Mouse (Mus musculus): Measurements from ENCODE around the gene Uhrf1bp1l. TPM values are rescaled to one million over a fixed set of nuclear protein-coding genes. Genes with fewer than 3 reads are reported as not detected.

The Uhrf1bp1l gene
- polyA plus RNA-seq, 1 experiment from 2014 or later: 39.2 TPM

GRCm38 (mm10) chr10:89720252-89720651, 24.5 kb upstream of the Uhrf1bp1l start:
- H3K4me2 ChIP-seq (ENCODE audit: low read depth, low read length, severe bottlenecking): no peak overlapping the region
- no peak for ATAC-seq (replicated peaks; ENCODE audit: low FRiP score)
- H3K9me3 ChIP-seq (ENCODE audit: control insufficient read depth, low read length): no peaks in the 10 kb centered on the region
- no peak for DNase-seq (ENCODE audit: low spot score)
- no peak overlapping the region for H3K27ac ChIP-seq (ENCODE audit: low read depth, low read length)
- H3K4me1 ChIP-seq (replicated peaks; ENCODE audit: control insufficient read depth, insufficient read depth, low read length): no peaks in the 10 kb centered on the region
- no peaks in the 10 kb centered on the region for H3K27me3 ChIP-seq (ENCODE audit: control insufficient read depth, insufficient read depth, low read length)
- H3K9ac ChIP-seq (ENCODE audit: low read length): no peak overlapping the region
- H3K36me3 ChIP-seq (ENCODE audit: control insufficient read depth, insufficient read depth, low read length): no peaks in the 10 kb centered on the region; the same call in 1 of the 2 replicates
- H3K4me3 ChIP-seq (ENCODE audit: low read depth, low read length): no peak overlapping the region

- H3K27me3 ChIP-seq (ENCODE audit: control insufficient read depth, insufficient read depth, low read length): no peaks in the 10 kb centered on the region
- no peak for DNase-seq (ENCODE audit: low spot score)
- no peaks in the 10 kb centered on the region for H3K9me3 ChIP-seq (ENCODE audit: control insufficient read depth, low read length)
- no peak overlapping the region for H3K4me2 ChIP-seq (ENCODE audit: low read depth, low read length, severe bottlenecking)
- no peaks in the 10 kb centered on the region; the same call in 1 of the 2 replicates for H3K36me3 ChIP-seq (ENCODE audit: control insufficient read depth, insufficient read depth, low read length)
- no peak overlapping the region for H3K4me3 ChIP-seq (ENCODE audit: low read depth, low read length)
- ATAC-seq (replicated peaks; ENCODE audit: low FRiP score): no peak
- WGBS: 93% methylated on average over 3 of the region's 3 CpGs
- no peaks in the 10 kb centered on the region for H3K4me1 ChIP-seq (replicated peaks; ENCODE audit: control insufficient read depth, insufficient read depth, low read length)
- H3K27ac ChIP-seq (ENCODE audit: low read depth, low read length): no peak overlapping the region
- H3K9ac ChIP-seq (ENCODE audit: low read length): no peak overlapping the region
Measured at GRCm38 (mm10) chr10:89720796-89721195, 24.0 kb upstream of the Uhrf1bp1l start.

GRCm38 (mm10) chr10:89722247-89723195, 22.3 kb upstream of the Uhrf1bp1l start:
- H3K27ac ChIP-seq (ENCODE audit: low read depth, low read length): no peak overlapping the region
- no peak overlapping the region for H3K4me3 ChIP-seq (ENCODE audit: low read depth, low read length)
- ATAC-seq (replicated peaks; ENCODE audit: low FRiP score): no peak
- no peak overlapping the region for H3K9ac ChIP-seq (ENCODE audit: low read length)
- DNase-seq (ENCODE audit: low spot score): no peak
- no peaks in the 10 kb centered on the region for H3K9me3 ChIP-seq (ENCODE audit: control insufficient read depth, low read length)
- WGBS: 91% methylated on average over 14 of the region's 14 CpGs
- H3K4me1 ChIP-seq (replicated peaks; ENCODE audit: control insufficient read depth, insufficient read depth, low read length): no peaks in the 10 kb centered on the region
- no peaks in the 10 kb centered on the region; the same call in 1 of the 2 replicates for H3K36me3 ChIP-seq (ENCODE audit: control insufficient read depth, insufficient read depth, low read length)
- no peak overlapping the region for H3K4me2 ChIP-seq (ENCODE audit: low read depth, low read length, severe bottlenecking)
- H3K27me3 ChIP-seq (ENCODE audit: control insufficient read depth, insufficient read depth, low read length): no peaks in the 10 kb centered on the region

- WGBS: 94% methylated on average over 6 of the region's 6 CpGs
Measured at GRCm38 (mm10) chr10:89730386-89730785, 14.4 kb upstream of the Uhrf1bp1l start.

GRCm38 (mm10) chr10:89731341-89731740, 13.4 kb upstream of the Uhrf1bp1l start:
- WGBS: 16% methylated on average over 5 of the region's 5 CpGs
- Histone ChIP-seq H3K4me1 (replicated peaks; ENCODE audit: control insufficient read depth, insufficient read depth, low read length) (peaks cover 4% of the 10 kb centered on the region), H3K27ac (ENCODE audit: low read depth, low read length) (no peak overlapping the region), H3K4me3 (ENCODE audit: low read depth, low read length) (peak overlapping the region; percentile 58), H3K36me3 (ENCODE audit: control insufficient read depth, insufficient read depth, low read length) (no peaks in the 10 kb centered on the region), H3K9ac (ENCODE audit: low read length) (peak overlapping the region; percentile 55), H3K27me3 (ENCODE audit: control insufficient read depth, insufficient read depth, low read length) (no peaks in the 10 kb centered on the region), H3K9me3 (ENCODE audit: control insufficient read depth, low read length) (no peaks in the 10 kb centered on the region), H3K4me2 (ENCODE audit: low read depth, low read length, severe bottlenecking) (peak overlapping the region; percentile 69)
- no peak for DNase-seq (ENCODE audit: low spot score)
- no peak for ATAC-seq (replicated peaks; ENCODE audit: low FRiP score)

More at GRCm38 (mm10) chr10:89730386-89730785, 14.4 kb upstream of the Uhrf1bp1l start:
- H3K36me3 ChIP-seq (ENCODE audit: control insufficient read depth, insufficient read depth, low read length): no peaks in the 10 kb centered on the region; the same call in 1 of the 2 replicates
- DNase-seq (ENCODE audit: low spot score) (no peak), ATAC-seq (replicated peaks; ENCODE audit: low FRiP score) (no peak)
- H3K4me2 ChIP-seq (ENCODE audit: low read depth, low read length, severe bottlenecking): no peak overlapping the region
- no peaks in the 10 kb centered on the region for H3K27me3 ChIP-seq (ENCODE audit: control insufficient read depth, insufficient read depth, low read length)
- H3K27ac ChIP-seq (ENCODE audit: low read depth, low read length): no peak overlapping the region
- no peak overlapping the region for H3K4me3 ChIP-seq (ENCODE audit: low read depth, low read length)
- no peak overlapping the region for H3K9ac ChIP-seq (ENCODE audit: low read length)
- H3K4me1 ChIP-seq (replicated peaks; ENCODE audit: control insufficient read depth, insufficient read depth, low read length): peaks cover 4% of the 10 kb centered on the region
- H3K9me3 ChIP-seq (ENCODE audit: control insufficient read depth, low read length): no peaks in the 10 kb centered on the region

- no peaks in the 10 kb centered on the region for H3K9me3 ChIP-seq (ENCODE audit: control insufficient read depth, low read length)
- no peaks in the 10 kb centered on the region for H3K27me3 ChIP-seq (ENCODE audit: control insufficient read depth, insufficient read depth, low read length)
- H3K36me3 ChIP-seq (ENCODE audit: control insufficient read depth, insufficient read depth, low read length): no peaks in the 10 kb centered on the region
- H3K4me1 ChIP-seq (replicated peaks; ENCODE audit: control insufficient read depth, insufficient read depth, low read length): peaks cover 4% of the 10 kb centered on the region
- DNase-seq (ENCODE audit: low spot score) (peak; percentile 93), ATAC-seq (replicated peaks; ENCODE audit: low FRiP score) (peak; percentile 99)
- no peak within 1 kb of the TSS; the same call in 1 of the 2 replicates for H3K27ac ChIP-seq (ENCODE audit: low read depth, low read length)
- WGBS: 2% methylated on average over 49 of the region's 49 CpGs
- peak within 1 kb of the TSS; percentile 58 for H3K4me3 ChIP-seq (ENCODE audit: low read depth, low read length)
- peak within 1 kb of the TSS; percentile 55 for H3K9ac ChIP-seq (ENCODE audit: low read length)
- peak within 1 kb of the TSS; percentile 69 for H3K4me2 ChIP-seq (ENCODE audit: low read depth, low read length, severe bottlenecking)
Measured at GRCm38 (mm10) chr10:89732001-89732794, 12.6 kb upstream of the Uhrf1bp1l start, which contains the start of gene Actr6. Gene Actr6 (minus strand): TSS chr10:89732295.

- Histone ChIP-seq H3K9ac (ENCODE audit: low read length) (no peak overlapping the region), H3K4me3 (ENCODE audit: low read depth, low read length) (no peak overlapping the region), H3K4me1 (replicated peaks; ENCODE audit: control insufficient read depth, insufficient read depth, low read length) (no peaks in the 10 kb centered on the region; the same call in 1 of the 2 replicates), H3K27me3 (ENCODE audit: control insufficient read depth, insufficient read depth, low read length) (no peaks in the 10 kb centered on the region), H3K27ac (ENCODE audit: low read depth, low read length) (no peak overlapping the region), H3K9me3 (ENCODE audit: control insufficient read depth, low read length) (no peaks in the 10 kb centered on the region), H3K36me3 (ENCODE audit: control insufficient read depth, insufficient read depth, low read length) (no peaks in the 10 kb centered on the region), H3K4me2 (ENCODE audit: low read depth, low read length, severe bottlenecking) (no peak overlapping the region)
- DNase-seq (ENCODE audit: low spot score): no peak
- no peak for ATAC-seq (replicated peaks; ENCODE audit: low FRiP score)
- WGBS: 41% methylated on average over 5 of the region's 5 CpGs
Measured at GRCm38 (mm10) chr10:89737092-89737491, 7.7 kb upstream of the Uhrf1bp1l start.

GRCm38 (mm10) chr10:89737887-89738286, 6.9 kb upstream of the Uhrf1bp1l start:
- H3K36me3 ChIP-seq (ENCODE audit: control insufficient read depth, insufficient read depth, low read length): no peaks in the 10 kb centered on the region
- H3K9me3 ChIP-seq (ENCODE audit: control insufficient read depth, low read length): no peaks in the 10 kb centered on the region
- no peak overlapping the region for H3K4me2 ChIP-seq (ENCODE audit: low read depth, low read length, severe bottlenecking)
- no peak overlapping the region for H3K27ac ChIP-seq (ENCODE audit: low read depth, low read length)
- H3K4me3 ChIP-seq (ENCODE audit: low read depth, low read length): no peak overlapping the region
- no peak overlapping the region for H3K9ac ChIP-seq (ENCODE audit: low read length)
- no peaks in the 10 kb centered on the region for H3K4me1 ChIP-seq (replicated peaks; ENCODE audit: control insufficient read depth, insufficient read depth, low read length)
- H3K27me3 ChIP-seq (ENCODE audit: control insufficient read depth, insufficient read depth, low read length): no peaks in the 10 kb centered on the region
- ATAC-seq (replicated peaks; ENCODE audit: low FRiP score) (no peak), DNase-seq (ENCODE audit: low spot score) (no peak)
- WGBS: 97% methylated on average over 3 of the region's 3 CpGs
